Mouse (Mus musculus) embryonic facial prominence, embryonic 15.5 days (tissue): Measurements from ENCODE around the gene Epb41l2. TPM values are rescaled to one million over a fixed set of nuclear protein-coding genes. Genes with fewer than 3 reads are reported as not detected.

Experiments used
- ATAC-seq: fragments of 200-750 bp; cut with Nextera tagmentation; 2 replicates; pipeline ENCODE4 v1.8.0; 2017; ENCODE audit warnings: low read depth, moderate TSS enrichment; ENCODE audit not compliant: insufficient number of reproducible peaks, low FRiP score, low TSS enrichment
- H3K27ac ChIP-seq: fragments of 300-500 bp; sonication (generic); replicated peaks from 2 replicates; pipeline ENCODE4 v1.5.1; 2015; ENCODE audit warnings: mild to moderate bottlenecking, inconsistent platforms
- H3K27me3 ChIP-seq: fragments of 300-500 bp; sonication (generic); 2 replicates; pipeline ENCODE4 v1.6.1; 2015; ENCODE audit warnings: inconsistent platforms
- H3K36me3 ChIP-seq: fragments of 300-500 bp; sonication (generic); 2 replicates; pipeline ENCODE4 v1.6.1; 2015; ENCODE audit warnings: mild to moderate bottlenecking, inconsistent platforms
- H3K4me1 ChIP-seq: fragments of 300-500 bp; sonication (generic); 2 replicates; pipeline ENCODE4 v1.6.1; 2015; ENCODE audit warnings: inconsistent platforms
- H3K4me2 ChIP-seq: fragments of 300-500 bp; sonication (generic); replicated peaks from 2 replicates; pipeline ENCODE4 v1.6.1; 2015; ENCODE audit warnings: mild to moderate bottlenecking, inconsistent platforms
- H3K4me3 ChIP-seq: fragments of 300-500 bp; sonication (generic); replicated peaks from 2 replicates; pipeline ENCODE4 v1.5.1; 2015; ENCODE audit warnings: mild to moderate bottlenecking, inconsistent platforms
- H3K9ac ChIP-seq: fragments of 300-500 bp; sonication (generic); 2 replicates; pipeline ENCODE4 v1.6.1; 2015; ENCODE audit warnings: inconsistent platforms
- H3K9me3 ChIP-seq: fragments of 300-500 bp; sonication (generic); replicated peaks from 2 replicates; pipeline ENCODE4 v1.6.1; 2016; ENCODE audit warnings: inconsistent platforms
- WGBS: fragments of 180-500 bp; shearing (Covaris S2); methylation state at CpG from one replicate; pipeline ENCODE4 v1.1.7; 2015; 5-methylcytosine and 5-hydroxymethylcytosine counted together
- polyA plus RNA-seq: library from polyadenylated mRNA; unstranded; fragments of >200 nt; fragmentation: Nextera tagmentation; extraction: Ambion mirVana; gene quantifications from 2 replicates; pipeline ENCODE4 v1.2.1, GENCODE M21; 2015

Gene Epb41l2
- polyA plus RNA-seq, 1 experiment from 2014 or later = 78.9 TPM

DNA sequence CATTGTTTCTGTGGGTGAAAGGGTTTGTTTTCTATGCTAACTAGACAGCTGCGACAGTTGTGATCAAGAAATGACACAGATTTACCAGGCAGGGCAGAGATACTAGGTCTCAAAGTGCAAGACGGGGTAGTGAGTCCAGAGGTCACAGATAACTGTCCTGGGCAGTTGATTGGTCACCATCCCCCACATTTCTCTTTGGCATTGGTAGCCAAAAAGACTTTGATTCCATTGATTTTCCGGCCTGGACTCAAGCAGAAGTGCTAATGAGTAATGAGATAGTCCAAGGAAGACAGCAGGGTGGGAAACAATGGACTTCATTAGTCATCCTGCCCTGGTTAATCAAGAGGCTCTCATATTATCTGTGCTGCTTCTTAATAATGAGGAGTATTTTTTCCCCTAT is 160.4 kb downstream of the Epb41l2 start:
- H3K4me2 ChIP-seq = no peak overlapping the region
- H3K27me3 ChIP-seq = no peaks in the 10 kb centered on the region
- H3K4me1 ChIP-seq = no peaks in the 10 kb centered on the region
- peaks cover 36% of the 10 kb centered on the region for H3K36me3 ChIP-seq
- no peak overlapping the region for H3K9ac ChIP-seq
- H3K9me3 ChIP-seq = no peaks in the 10 kb centered on the region
- ATAC-seq = no peak
- WGBS = 79% methylated on average over 3 of the region's 3 CpGs
- no peak overlapping the region for H3K4me3 ChIP-seq
- no peak overlapping the region for H3K27ac ChIP-seq

GRCm38 (mm10) chr10:25520428-25520827 is 160.8 kb downstream of the Epb41l2 start:
- H3K4me2 ChIP-seq = no peak overlapping the region
- H3K4me3 ChIP-seq = no peak overlapping the region
- no peak overlapping the region for H3K27ac ChIP-seq
- H3K36me3 ChIP-seq = peaks cover 33% of the 10 kb centered on the region
- H3K27me3 ChIP-seq = no peaks in the 10 kb centered on the region
- WGBS = 79% methylated on average over 5 of the region's 5 CpGs
- no peaks in the 10 kb centered on the region for H3K4me1 ChIP-seq
- no peaks in the 10 kb centered on the region for H3K9me3 ChIP-seq
- no peak overlapping the region for H3K9ac ChIP-seq
- no peak for ATAC-seq

- WGBS = 91% methylated on average over 8 of the region's 8 CpGs
- Histone ChIP-seq H3K4me2 (no peak overlapping the region), H3K36me3 (peaks cover 19% of the 10 kb centered on the region), H3K4me1 (no peaks in the 10 kb centered on the region), H3K9me3 (no peaks in the 10 kb centered on the region), H3K27ac (no peak overlapping the region), H3K9ac (no peak overlapping the region), H3K4me3 (no peak overlapping the region), H3K27me3 (no peaks in the 10 kb centered on the region)
- ATAC-seq = no peak
These were observed 164.1 kb downstream of the Epb41l2 start for GRCm38 (mm10) chr10:25523727-25524126.

GRCm38 (mm10) chr10:25526156-25526555 is 166.6 kb downstream of the Epb41l2 start:
- WGBS = 55% methylated on average over 4 of the region's 4 CpGs
- Histone ChIP-seq H3K27me3 (no peaks in the 10 kb centered on the region), H3K4me2 (no peak overlapping the region), H3K9me3 (no peaks in the 10 kb centered on the region), H3K27ac (0 out of 2 replicates have a peak overlapping the region, but pooled peaks have one; percentile 18), H3K4me1 (no peaks in the 10 kb centered on the region), H3K36me3 (peaks cover 15% of the 10 kb centered on the region), H3K4me3 (no peak overlapping the region), H3K9ac (no peak overlapping the region)
- no peak for ATAC-seq

DNA sequence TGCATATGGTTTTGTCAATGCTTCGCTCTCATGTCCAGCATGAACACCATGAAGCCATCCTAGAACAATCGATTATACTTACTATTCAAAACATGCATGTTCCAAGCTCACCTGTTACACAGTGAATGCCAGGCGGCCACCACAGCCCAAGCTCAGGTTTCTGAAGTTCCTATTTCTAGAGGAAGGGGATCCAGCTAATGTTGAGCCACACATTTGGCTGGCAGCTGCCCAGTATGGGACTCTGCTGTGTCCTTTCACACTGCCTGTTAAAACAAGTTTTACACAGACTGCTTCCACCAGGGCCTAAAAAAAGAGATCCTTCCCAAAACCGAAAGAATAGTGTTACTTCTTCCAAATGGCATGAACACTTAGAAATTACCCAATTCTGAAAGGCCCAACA is 167.0 kb downstream of the Epb41l2 start:
- H3K9me3 ChIP-seq = no peaks in the 10 kb centered on the region
- H3K27ac ChIP-seq = peak overlapping the region; percentile 71
- no peaks in the 10 kb centered on the region for H3K27me3 ChIP-seq
- no peak overlapping the region for H3K9ac ChIP-seq
- no peaks in the 10 kb centered on the region for H3K4me1 ChIP-seq
- H3K4me2 ChIP-seq = no peak overlapping the region
- no peak for ATAC-seq
- H3K4me3 ChIP-seq = no peak overlapping the region
- WGBS = 79% methylated on average over 4 of the region's 4 CpGs
- peaks cover 14% of the 10 kb centered on the region for H3K36me3 ChIP-seq

- no peak overlapping the region for H3K4me2 ChIP-seq
- H3K36me3 ChIP-seq = peaks cover 14% of the 10 kb centered on the region
- no peaks in the 10 kb centered on the region for H3K9me3 ChIP-seq
- ATAC-seq = no peak
- no peak overlapping the region for H3K9ac ChIP-seq
- WGBS = 71% methylated on average over 3 of the region's 3 CpGs
- H3K4me1 ChIP-seq = no peaks in the 10 kb centered on the region
- no peaks in the 10 kb centered on the region for H3K27me3 ChIP-seq
- H3K4me3 ChIP-seq = no peak overlapping the region
- H3K27ac ChIP-seq = peak overlapping the region; percentile 71
These were observed 167.5 kb downstream of the Epb41l2 start for GRCm38 (mm10) chr10:25527126-25527525.

DNA sequence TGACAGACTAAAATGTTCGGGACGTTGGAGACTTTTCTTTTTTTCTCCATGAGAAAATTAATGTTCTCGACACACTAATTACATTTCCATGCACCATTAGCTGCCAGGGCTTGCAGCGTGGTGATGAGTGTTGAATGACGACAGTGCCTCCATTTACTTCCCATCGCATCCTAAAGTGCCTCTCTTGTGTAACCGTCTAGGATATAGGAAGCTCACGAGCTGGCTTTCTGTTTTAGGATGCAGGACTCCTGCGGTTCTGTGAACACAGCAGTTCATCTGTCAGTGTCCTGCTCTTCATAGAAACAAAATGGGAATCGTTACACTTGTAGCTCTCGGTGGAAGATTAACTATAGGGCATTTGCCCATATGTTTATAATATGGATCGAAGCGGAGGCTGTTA is 171.7 kb downstream of the Epb41l2 start:
- no peak overlapping the region for H3K4me2 ChIP-seq
- ATAC-seq = no peak
- H3K9me3 ChIP-seq = no peaks in the 10 kb centered on the region
- 58% methylated on average over 13 of the region's 13 CpGs for WGBS
- H3K9ac ChIP-seq = no peak overlapping the region
- H3K36me3 ChIP-seq = no peaks in the 10 kb centered on the region
- no peak overlapping the region for H3K27ac ChIP-seq
- H3K4me3 ChIP-seq = no peak overlapping the region
- H3K27me3 ChIP-seq = no peaks in the 10 kb centered on the region
- no peaks in the 10 kb centered on the region for H3K4me1 ChIP-seq

DNA sequence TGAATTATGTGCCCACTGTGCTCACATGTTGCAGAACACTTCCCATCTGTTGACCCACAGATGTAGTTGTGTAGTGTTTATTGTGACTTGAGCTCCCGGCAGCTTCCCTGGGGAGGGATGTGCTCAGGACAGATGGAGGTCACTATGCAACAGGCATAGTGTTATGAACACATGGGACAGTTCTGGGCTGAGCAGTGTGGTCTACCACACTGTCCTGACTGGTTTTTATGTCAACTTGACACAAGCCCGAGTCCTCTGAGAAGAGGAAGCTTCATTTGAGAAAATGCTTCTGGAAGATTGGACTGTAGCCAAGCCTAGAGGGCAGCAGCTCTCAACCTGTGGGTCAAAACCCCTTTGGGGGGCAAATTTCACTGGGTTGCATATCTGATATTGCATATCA is 173.5 kb downstream of the Epb41l2 start:
- H3K4me3 ChIP-seq = no peak overlapping the region
- no peak overlapping the region for H3K9ac ChIP-seq
- no peaks in the 10 kb centered on the region for H3K27me3 ChIP-seq
- no peaks in the 10 kb centered on the region for H3K36me3 ChIP-seq
- WGBS = 56% methylated on average over 2 of the region's 2 CpGs
- H3K4me1 ChIP-seq = no peaks in the 10 kb centered on the region
- ATAC-seq = no peak
- no peaks in the 10 kb centered on the region for H3K9me3 ChIP-seq
- peak overlapping the region; percentile 48; the same call in 1 of the 2 replicates for H3K27ac ChIP-seq
- H3K4me2 ChIP-seq = no peak overlapping the region

DNA sequence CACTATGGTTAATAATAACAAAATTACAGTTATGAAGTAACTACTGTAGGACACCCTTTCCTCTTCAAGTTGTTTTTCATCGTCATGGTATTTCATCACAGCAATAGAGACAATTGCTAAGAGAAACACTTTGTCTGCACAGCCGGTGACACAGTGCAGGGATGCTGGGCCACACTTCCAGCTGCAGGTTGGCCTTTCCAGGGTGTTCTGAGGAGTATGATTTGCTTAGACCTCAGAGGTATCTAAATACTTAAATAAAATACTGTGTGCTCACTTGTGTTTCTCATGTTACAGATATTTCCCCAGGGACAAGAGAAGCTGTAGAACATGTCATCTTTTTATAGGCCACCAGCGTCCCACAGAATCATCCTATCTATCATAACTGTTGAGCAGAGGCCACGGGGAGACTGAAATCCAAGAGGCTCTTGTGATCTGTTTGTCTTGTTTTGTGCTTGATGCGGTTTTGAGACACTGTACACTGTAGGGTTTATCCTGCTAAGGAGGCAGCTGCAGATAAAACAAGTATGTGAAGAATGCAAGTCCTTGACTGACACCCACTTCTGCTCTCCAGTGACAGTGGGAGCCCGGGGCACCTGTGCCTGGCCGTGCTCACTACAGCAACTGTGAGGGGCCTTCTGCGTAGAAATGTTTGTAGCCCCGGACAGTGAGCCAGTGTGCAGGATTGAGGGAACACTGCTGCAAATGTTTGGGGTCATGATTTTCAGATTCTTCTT is 174.1 kb downstream of the Epb41l2 start:
- Histone ChIP-seq H3K36me3 (no peaks in the 10 kb centered on the region), H3K4me3 (no peak overlapping the region), H3K9ac (no peak overlapping the region), H3K27me3 (no peaks in the 10 kb centered on the region), H3K4me2 (no peak overlapping the region), H3K9me3 (no peaks in the 10 kb centered on the region), H3K27ac (peak overlapping the region; percentile 48; the same call in 1 of the 2 replicates), H3K4me1 (no peaks in the 10 kb centered on the region)
- ATAC-seq = peak; percentile 56; the same call in 1 of the 2 replicates
- WGBS = 61% methylated on average over 9 of the region's 9 CpGs

DNA sequence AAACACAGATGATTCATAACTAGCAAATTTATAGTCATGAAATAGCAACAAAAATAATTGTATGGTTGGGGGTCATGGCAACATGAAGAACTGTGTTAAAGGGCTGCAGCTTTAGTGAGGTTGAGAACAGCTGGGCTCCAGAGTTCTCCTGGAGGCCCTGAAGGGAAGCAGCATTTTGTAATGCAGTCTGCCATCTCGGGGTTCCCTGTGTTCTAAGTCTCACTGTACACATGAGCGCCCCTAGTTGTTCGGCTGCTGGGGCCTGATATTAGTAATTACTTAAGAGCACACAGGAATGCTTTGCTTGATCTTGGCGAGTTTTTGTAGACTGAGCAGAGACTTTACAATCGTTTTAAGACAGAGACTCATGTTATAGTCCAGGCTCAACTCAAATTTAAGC is 174.9 kb downstream of the Epb41l2 start:
- no peak overlapping the region for H3K27ac ChIP-seq
- H3K27me3 ChIP-seq = no peaks in the 10 kb centered on the region
- H3K4me1 ChIP-seq = no peaks in the 10 kb centered on the region
- no peak for ATAC-seq
- 69% methylated on average over 5 of the region's 5 CpGs for WGBS
- no peaks in the 10 kb centered on the region for H3K36me3 ChIP-seq
- no peak overlapping the region for H3K4me2 ChIP-seq
- H3K9me3 ChIP-seq = no peaks in the 10 kb centered on the region
- H3K9ac ChIP-seq = no peak overlapping the region
- H3K4me3 ChIP-seq = no peak overlapping the region

GRCm38 (mm10) chr10:25535891-25536331 is 176.3 kb downstream of the Epb41l2 start, which contains the start of gene Smlr1:
Gene Smlr1 (minus strand): TSS chr10:25536267.
- Histone ChIP-seq H3K4me1 (no peaks in the 10 kb centered on the region), H3K4me2 (no peak within 1 kb of the TSS), H3K4me3 (no peak within 1 kb of the TSS), H3K9me3 (no peaks in the 10 kb centered on the region), H3K27me3 (no peaks in the 10 kb centered on the region), H3K36me3 (no peaks in the 10 kb centered on the region), H3K27ac (no peak within 1 kb of the TSS), H3K9ac (no peak within 1 kb of the TSS)
- no peak for ATAC-seq
- 95% methylated on average over 10 of the region's 10 CpGs for WGBS

- ATAC-seq = no peak
- no peaks in the 10 kb centered on the region for H3K27me3 ChIP-seq
- H3K9me3 ChIP-seq = no peaks in the 10 kb centered on the region
- no peak overlapping the region for H3K9ac ChIP-seq
- H3K27ac ChIP-seq = no peak overlapping the region
- 93% methylated on average over 6 of the region's 6 CpGs for WGBS
- H3K4me3 ChIP-seq = no peak overlapping the region
- H3K36me3 ChIP-seq = no peaks in the 10 kb centered on the region
- H3K4me1 ChIP-seq = no peaks in the 10 kb centered on the region
- H3K4me2 ChIP-seq = no peak overlapping the region
These were observed 177.0 kb downstream of the Epb41l2 start for GRCm38 (mm10) chr10:25536621-25537020.
